Mouse (Mus musculus): ENCODE data around the gene Kcne3.

DNA sequence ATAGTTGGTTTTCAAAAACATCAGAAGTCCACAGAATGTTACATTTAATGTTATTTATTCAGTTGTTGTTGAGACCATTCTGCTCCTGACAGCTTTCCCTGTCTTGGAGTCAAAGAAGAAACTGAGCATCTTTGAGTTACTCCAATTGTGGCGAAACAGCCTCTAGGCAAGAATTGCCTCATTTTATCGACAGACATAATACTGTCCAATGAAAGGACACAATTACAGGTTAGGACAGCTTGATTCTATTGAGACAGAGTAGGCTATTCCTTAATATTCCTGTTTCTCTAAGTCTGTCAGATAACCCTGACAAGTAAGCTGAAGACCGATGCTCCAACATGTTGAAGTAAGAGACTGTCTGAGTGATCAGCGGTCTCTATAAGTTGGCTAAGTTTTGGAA, 38.2 kb upstream of the Kcne3 start:
- TF ChIP-seq ZNF384 (IDR thresholded peaks at IDR 0.05; ENCODE audit: low read depth, low read length) (no peak), CHD2 (IDR thresholded peaks at IDR 0.05; ENCODE audit: low read depth, low read length) (no peak), ZC3H11A (IDR thresholded peaks at IDR 0.05; ENCODE audit: borderline replicate concordance, low read depth, low read length) (no peak), HCFC1 (IDR thresholded peaks at IDR 0.05; ENCODE audit: borderline replicate concordance, insufficient read depth, low read length) (no peak), MAFK (IDR thresholded peaks at IDR 0.05; ENCODE audit: insufficient read depth, low read depth, low read length) (no peak)

All from ES-E14 (cell line).